Mouse (Mus musculus) T-cell, adult 66 days (primary cell): ENCODE data around the gene Wfdc3. TPM values are rescaled to one million over a fixed set of nuclear protein-coding genes. Genes with fewer than 3 reads are reported as not detected.

Experiments
- total RNA-seq, 2 experiments: library from RNA; stranded (reverse); gene quantifications; 3 replicates in 1 of 2; 4 replicates in 1 of 2; pipeline ENCODE4 v1.2.4; 2023

Wfdc3 gene
- total RNA-seq: under 1 TPM in 1 of 2 experiments, not detected in 1; 0.36 TPM

GRCm38 (mm10) chr2:164745843-164746479, at the start of gene Wfdc3, which contains the start of gene Dnttip1:
Gene Wfdc3, minus strand, starts transcription at chr2:164745931.
Gene Dnttip1, plus strand, starts transcription at chr2:164745983.

GRCm38 (mm10) chr2:164785481-164786387, 40.0 kb upstream of the Wfdc3 start, which contains the start of gene Snx21:
Gene Snx21, plus strand, starts transcription at chr2:164785823.

DNA sequence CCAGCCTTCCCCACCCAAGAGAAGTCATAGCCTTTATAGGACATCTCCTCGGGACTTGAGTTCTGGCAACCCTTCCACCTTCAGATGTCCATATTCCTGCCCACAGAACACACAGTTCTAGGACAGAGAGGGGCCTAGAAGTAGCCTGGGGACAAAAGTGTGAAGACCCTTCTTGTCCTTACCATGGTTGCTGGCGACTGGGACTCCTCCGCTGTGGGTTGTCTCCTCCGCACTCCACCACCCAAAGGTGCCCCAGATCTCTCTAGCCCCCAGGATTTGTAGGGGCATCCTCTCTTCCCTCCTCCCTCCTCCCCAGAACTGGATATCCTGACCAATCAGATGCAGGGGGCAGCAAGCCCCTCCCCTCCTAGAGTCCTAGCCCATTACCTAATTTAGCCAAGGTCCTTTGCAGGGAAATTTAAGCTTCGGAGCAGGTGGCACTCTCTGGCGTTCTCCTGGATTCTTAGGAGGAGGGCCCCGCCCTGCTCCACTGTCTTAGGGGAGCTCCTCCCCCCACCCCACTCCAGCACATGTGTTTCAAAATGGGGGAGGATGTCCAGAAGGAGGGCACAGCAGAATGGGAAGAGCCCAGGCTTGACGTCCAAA, 33.9 kb upstream of the Wfdc3 start, which contains the start of gene Tnnc2:
TSS of gene Tnnc2 (minus strand) at position 487 of the 606 bp plus-strand sequence.

GRCm38 (mm10) chr2:164769258-164770037, 23.7 kb upstream of the Wfdc3 start, which contains the start of gene Ube2c:
Gene Ube2c, plus strand, starts transcription at chr2:164769898.

GRCm38 (mm10) chr2:164715005-164715404, 30.7 kb downstream of the Wfdc3 start, which contains the start of gene Spint5:
Gene Spint5, plus strand, starts transcription at chr2:164715305.

DNA sequence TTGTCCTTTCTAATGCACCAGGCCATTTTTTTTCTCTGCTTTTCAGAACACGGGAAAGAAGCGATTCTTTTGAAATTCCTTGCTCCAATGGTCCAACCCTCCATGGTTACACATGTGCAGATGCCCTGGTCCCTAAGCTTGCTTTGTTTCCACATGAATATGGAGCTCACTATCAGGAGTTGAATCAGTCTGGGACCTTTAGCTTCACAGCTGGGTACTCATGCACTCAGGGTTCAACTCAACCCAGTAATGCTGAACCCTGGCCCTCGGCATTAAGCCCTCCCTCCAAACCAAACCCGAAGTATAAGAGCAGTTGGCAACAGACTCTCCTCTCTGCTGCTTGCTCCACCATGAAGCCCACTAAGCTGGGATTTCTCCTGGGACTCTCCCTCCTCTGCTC, 47.5 kb downstream of the Wfdc3 start, which contains the start of gene Spint4:
TSS of gene Spint4 (plus strand) at position 301 of the 400 bp plus-strand sequence.

DNA sequence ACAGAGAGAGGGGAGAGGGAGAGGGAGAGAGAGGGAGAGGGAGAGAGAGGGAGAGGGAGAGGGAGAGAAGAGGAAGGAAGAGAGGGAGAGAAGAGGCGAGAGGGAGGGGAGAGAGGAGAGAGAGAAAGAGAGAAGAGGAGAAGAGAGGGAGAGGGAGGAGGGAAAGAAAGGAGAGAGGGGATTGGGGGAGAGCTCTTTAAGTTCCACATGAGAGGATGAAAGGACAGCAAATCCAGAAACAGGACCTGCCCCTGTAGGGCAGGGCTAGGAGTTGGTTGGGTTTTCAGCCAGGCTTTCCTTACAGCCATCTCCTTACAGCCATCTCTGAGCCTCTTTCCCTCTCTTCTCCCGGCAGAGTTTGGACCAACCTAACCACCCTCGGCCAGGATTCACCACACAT, 60.9 kb downstream of the Wfdc3 start, which contains the start of gene Wfdc13:
TSS of gene Wfdc13 (plus strand) at position 301 of the 400 bp plus-strand sequence.

Other genes starting within 250 kb of the Wfdc3 start
- 10 to 100 TPM; 67.3 to 77.4 TPM for gene Pigt, start 248.4 kb downstream of the Wfdc3 start, total RNA-seq
- not detected for gene Wfdc2, start 183.5 kb downstream of the Wfdc3 start, total RNA-seq
- gene Spint3, start 172.5 kb downstream of the Wfdc3 start, total RNA-seq: not detected
- not detected for gene Wfdc6a, start 160.5 kb downstream of the Wfdc3 start, total RNA-seq
- not detected for gene Eppin, start 152.3 kb downstream of the Wfdc3 start, total RNA-seq
- not detected for gene Wfdc6b, start 132.4 kb downstream of the Wfdc3 start, total RNA-seq
- gene Wfdc8, start 132.3 kb downstream of the Wfdc3 start, total RNA-seq: not detected
- gene Wfdc16, start 107.1 kb downstream of the Wfdc3 start, total RNA-seq: not detected
- gene Wfdc10, start 89.9 kb downstream of the Wfdc3 start, total RNA-seq: not detected
- not detected for gene Wfdc9, start 89.3 kb downstream of the Wfdc3 start, total RNA-seq
- not detected for gene Wfdc11, start 71.8 kb downstream of the Wfdc3 start, total RNA-seq
- not detected for gene Wfdc13, start 60.8 kb downstream of the Wfdc3 start, total RNA-seq
- not detected for gene Spint4, start 47.4 kb downstream of the Wfdc3 start, total RNA-seq
- not detected for gene Spint5, start 30.6 kb downstream of the Wfdc3 start, total RNA-seq
- gene Dnttip1, start 52 bp upstream of the Wfdc3 start, total RNA-seq: 10 to 100 TPM; 41.7 to 46.9 TPM
- gene Ube2c, start 24.0 kb upstream of the Wfdc3 start, total RNA-seq: 1 to 10 TPM; 2.9 to 9.5 TPM
- gene Tnnc2, start 34.0 kb upstream of the Wfdc3 start, total RNA-seq: not detected
- under 1 TPM; 0.33 to 0.96 TPM for gene Snx21, start 39.9 kb upstream of the Wfdc3 start, total RNA-seq
- 10 to 100 TPM; 51.6 to 59.8 TPM for gene Acot8, start 59.0 kb upstream of the Wfdc3 start, total RNA-seq
- 1 to 10 TPM; 3.4 to 3.6 TPM for gene Zswim3, start 59.2 kb upstream of the Wfdc3 start, total RNA-seq
- gene Zswim1, start 76.8 kb upstream of the Wfdc3 start, total RNA-seq: 10 to 100 TPM; 11.1 to 11.2 TPM
- not detected for gene Spata25, start 82.6 kb upstream of the Wfdc3 start, total RNA-seq
- gene Ctsa, start 86.9 kb upstream of the Wfdc3 start, total RNA-seq: 100 to 1,000 TPM; 118 to 128 TPM
- 1 to 10 TPM; 1.1 to 1.7 TPM for gene Neurl2, start 87.5 kb upstream of the Wfdc3 start, total RNA-seq
- 1 to 10 TPM; 5.7 to 6.9 TPM for gene Pltp, start 111.8 kb upstream of the Wfdc3 start, total RNA-seq
- 100 to 1,000 TPM in 1 of 2 experiments, 10 to 100 TPM in 1; 83.5 to 104 TPM for gene Pcif1, start 133.4 kb upstream of the Wfdc3 start, total RNA-seq
- gene Zfp335, start 165.8 kb upstream of the Wfdc3 start, total RNA-seq: 10 to 100 TPM; 55.6 to 55.9 TPM
- 1 to 10 TPM; 3.8 to 4.2 TPM for gene Mmp9, start 194.8 kb upstream of the Wfdc3 start, total RNA-seq
- gene Slc12a5, start 214.9 kb upstream of the Wfdc3 start, total RNA-seq: 1 to 10 TPM in 1 of 2 experiments, under 1 TPM in 1; 0.68 to 1.4 TPM